Mouse (Mus musculus): ENCODE measurements around the gene Agbl1. TPM values are rescaled to one million over a fixed set of nuclear protein-coding genes. Genes with fewer than 3 reads are reported as not detected.

Gene Agbl1
- polyA plus RNA-seq, 1 experiment from 2014 or later, result not detected

GRCm38 (mm10) chr7:76410403-76411180 lies 180.9 kb downstream of the Agbl1 start:
- H3K27me3 ChIP-seq (ENCODE audit: control insufficient read depth, insufficient read depth, low read length), result no peaks in the 10 kb centered on the region
- no peaks in the 10 kb centered on the region for H3K4me1 ChIP-seq (ENCODE audit: control insufficient read depth, insufficient read depth, low read length)
- H3K9me3 ChIP-seq (replicated peaks; ENCODE audit: control insufficient read depth, low read length), result no peaks in the 10 kb centered on the region
- H3K9ac ChIP-seq (ENCODE audit: low read length), result no peak overlapping the region
- ATAC-seq (ENCODE audit: insufficient read depth, low FRiP score), result no peak
- no peak overlapping the region for H3K27ac ChIP-seq (ENCODE audit: low read length)
- H3K4me3 ChIP-seq (replicated peaks; ENCODE audit: low read length), result no peak overlapping the region
- no peaks in the 10 kb centered on the region for H3K36me3 ChIP-seq (ENCODE audit: control insufficient read depth, insufficient read depth, low read length)
- H3K4me2 ChIP-seq (ENCODE audit: low read depth, low read length), result no peak overlapping the region
- WGBS, result 71% methylated on average over 9 of the region's 9 CpGs

GRCm38 (mm10) chr7:76411933-76412587 lies 182.4 kb downstream of the Agbl1 start:
- Histone ChIP-seq H3K9ac (ENCODE audit: low read length) (no peak overlapping the region), H3K9me3 (replicated peaks; ENCODE audit: control insufficient read depth, low read length) (no peaks in the 10 kb centered on the region), H3K4me3 (replicated peaks; ENCODE audit: low read length) (no peak overlapping the region), H3K4me1 (ENCODE audit: control insufficient read depth, insufficient read depth, low read length) (no peaks in the 10 kb centered on the region), H3K36me3 (ENCODE audit: control insufficient read depth, insufficient read depth, low read length) (no peaks in the 10 kb centered on the region), H3K27ac (ENCODE audit: low read length) (no peak overlapping the region), H3K27me3 (ENCODE audit: control insufficient read depth, insufficient read depth, low read length) (no peaks in the 10 kb centered on the region), H3K4me2 (ENCODE audit: low read depth, low read length) (no peak overlapping the region)
- WGBS, result 67% methylated on average over 4 of the region's 4 CpGs
- ATAC-seq (ENCODE audit: insufficient read depth, low FRiP score), result no peak

- no peaks in the 10 kb centered on the region for H3K27me3 ChIP-seq (ENCODE audit: control insufficient read depth, insufficient read depth, low read length)
- no peak overlapping the region for H3K27ac ChIP-seq (ENCODE audit: low read length)
- ATAC-seq (ENCODE audit: insufficient read depth, low FRiP score), result no peak
- no peak overlapping the region for H3K9ac ChIP-seq (ENCODE audit: low read length)
- no peaks in the 10 kb centered on the region for H3K9me3 ChIP-seq (replicated peaks; ENCODE audit: control insufficient read depth, low read length)
- no peak overlapping the region for H3K4me3 ChIP-seq (replicated peaks; ENCODE audit: low read length)
- H3K4me2 ChIP-seq (ENCODE audit: low read depth, low read length), result no peak overlapping the region
- WGBS, result 46% methylated on average over 3 of the region's 3 CpGs
- H3K36me3 ChIP-seq (ENCODE audit: control insufficient read depth, insufficient read depth, low read length), result no peaks in the 10 kb centered on the region
- no peaks in the 10 kb centered on the region for H3K4me1 ChIP-seq (ENCODE audit: control insufficient read depth, insufficient read depth, low read length)
These were observed 186.5 kb downstream of the Agbl1 start for GRCm38 (mm10) chr7:76416084-76416597.

- no peaks in the 10 kb centered on the region for H3K9me3 ChIP-seq (replicated peaks; ENCODE audit: control insufficient read depth, low read length)
- no peaks in the 10 kb centered on the region for H3K4me1 ChIP-seq (ENCODE audit: control insufficient read depth, insufficient read depth, low read length)
- H3K4me3 ChIP-seq (replicated peaks; ENCODE audit: low read length), result no peak overlapping the region
- no peak overlapping the region for H3K9ac ChIP-seq (ENCODE audit: low read length)
- H3K27me3 ChIP-seq (ENCODE audit: control insufficient read depth, insufficient read depth, low read length), result no peaks in the 10 kb centered on the region
- no peaks in the 10 kb centered on the region for H3K36me3 ChIP-seq (ENCODE audit: control insufficient read depth, insufficient read depth, low read length)
- no peak overlapping the region for H3K4me2 ChIP-seq (ENCODE audit: low read depth, low read length)
- no peak overlapping the region for H3K27ac ChIP-seq (ENCODE audit: low read length)
- no peak for ATAC-seq (ENCODE audit: insufficient read depth, low FRiP score)
These were observed 208.9 kb downstream of the Agbl1 start for GRCm38 (mm10) chr7:76438581-76438980.

DNA sequence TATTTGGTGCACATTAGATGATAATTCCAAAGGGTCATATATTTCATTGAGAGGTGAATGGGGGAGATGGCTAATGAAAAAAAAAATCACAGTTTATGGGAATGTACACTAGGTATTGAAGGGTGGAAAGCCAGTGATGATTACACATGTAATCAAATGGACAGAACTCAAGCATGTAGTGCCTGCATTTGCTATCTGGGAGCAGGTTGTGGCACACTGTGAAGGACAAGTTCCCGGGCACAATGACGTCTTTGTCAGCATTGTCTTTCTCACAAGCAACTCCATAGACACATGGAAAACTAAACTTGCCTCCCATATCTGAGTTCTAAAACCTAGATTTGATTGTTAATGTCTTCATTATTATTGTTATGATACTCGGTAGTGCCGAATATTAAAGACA lies 209.3 kb downstream of the Agbl1 start:
- no peaks in the 10 kb centered on the region for H3K4me1 ChIP-seq (ENCODE audit: control insufficient read depth, insufficient read depth, low read length)
- 73% methylated on average over 4 of the region's 4 CpGs for WGBS
- H3K4me3 ChIP-seq (replicated peaks; ENCODE audit: low read length), result no peak overlapping the region
- no peak overlapping the region for H3K27ac ChIP-seq (ENCODE audit: low read length)
- H3K36me3 ChIP-seq (ENCODE audit: control insufficient read depth, insufficient read depth, low read length), result no peaks in the 10 kb centered on the region
- no peaks in the 10 kb centered on the region for H3K27me3 ChIP-seq (ENCODE audit: control insufficient read depth, insufficient read depth, low read length)
- H3K9ac ChIP-seq (ENCODE audit: low read length), result no peak overlapping the region
- ATAC-seq (ENCODE audit: insufficient read depth, low FRiP score), result no peak
- H3K4me2 ChIP-seq (ENCODE audit: low read depth, low read length), result no peak overlapping the region
- no peaks in the 10 kb centered on the region for H3K9me3 ChIP-seq (replicated peaks; ENCODE audit: control insufficient read depth, low read length)

DNA sequence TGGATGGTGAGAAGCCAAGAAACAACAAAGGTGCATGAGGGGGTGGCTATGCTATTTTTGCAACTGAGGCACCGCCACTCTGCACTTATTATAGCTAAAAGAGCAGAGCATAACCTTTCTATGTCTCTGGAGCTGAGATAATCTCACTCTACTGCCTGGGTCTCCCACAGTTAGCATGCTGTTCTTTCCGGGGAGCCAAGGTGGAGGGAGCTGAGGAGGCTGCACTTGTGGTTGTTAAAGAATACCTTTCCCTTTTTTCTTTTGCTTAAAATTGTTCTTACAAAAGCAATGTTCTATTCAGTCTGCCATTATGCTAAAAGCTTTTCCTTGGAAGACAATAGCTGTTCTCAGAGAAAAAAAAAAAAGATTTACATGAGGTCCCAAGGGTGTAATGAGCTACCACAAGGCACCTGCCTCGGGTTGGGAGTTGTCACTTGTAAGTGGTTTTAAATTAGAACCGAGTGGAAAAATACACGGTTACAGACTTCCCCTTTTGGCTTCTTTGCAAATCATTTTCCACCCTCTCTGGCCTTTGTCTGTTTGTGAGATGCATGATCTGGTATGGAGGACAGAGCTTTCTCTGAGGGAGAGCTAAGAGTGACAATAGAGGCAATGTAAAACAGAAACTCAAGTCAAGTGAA lies 232.8 kb downstream of the Agbl1 start:
- 62% methylated on average over 5 of the region's 5 CpGs for WGBS
- Histone ChIP-seq H3K4me2 (ENCODE audit: low read depth, low read length) (no peak overlapping the region), H3K4me3 (replicated peaks; ENCODE audit: low read length) (no peak overlapping the region), H3K27ac (ENCODE audit: low read length) (no peak overlapping the region), H3K36me3 (ENCODE audit: control insufficient read depth, insufficient read depth, low read length) (no peaks in the 10 kb centered on the region), H3K9me3 (replicated peaks; ENCODE audit: control insufficient read depth, low read length) (no peaks in the 10 kb centered on the region), H3K9ac (ENCODE audit: low read length) (no peak overlapping the region), H3K4me1 (ENCODE audit: control insufficient read depth, insufficient read depth, low read length) (no peaks in the 10 kb centered on the region), H3K27me3 (ENCODE audit: control insufficient read depth, insufficient read depth, low read length) (no peaks in the 10 kb centered on the region)
- ATAC-seq (ENCODE audit: insufficient read depth, low FRiP score), result no peak

DNA sequence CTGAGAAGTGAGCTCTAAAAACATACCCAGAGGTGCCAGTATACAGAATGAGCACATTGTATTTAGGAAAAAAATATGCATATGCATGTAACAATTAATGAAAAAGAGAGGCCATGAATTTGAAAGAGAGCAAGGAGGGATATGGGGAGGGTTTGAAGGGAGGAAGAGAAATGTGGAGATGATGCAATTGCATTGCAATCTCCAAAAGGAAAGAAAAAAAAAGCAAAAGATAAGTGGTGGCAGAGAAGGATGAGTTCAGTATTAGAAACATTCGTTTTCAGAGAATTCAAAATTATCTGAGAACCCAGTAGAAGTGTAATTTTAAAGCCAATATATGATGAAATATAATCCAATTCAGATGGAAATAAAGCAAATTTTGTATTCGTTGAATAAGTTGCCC lies 236.7 kb downstream of the Agbl1 start:
- 73% methylated on average over 2 of the region's 2 CpGs for WGBS
- no peaks in the 10 kb centered on the region for H3K9me3 ChIP-seq (replicated peaks; ENCODE audit: control insufficient read depth, low read length)
- H3K4me2 ChIP-seq (ENCODE audit: low read depth, low read length), result no peak overlapping the region
- no peaks in the 10 kb centered on the region for H3K36me3 ChIP-seq (ENCODE audit: control insufficient read depth, insufficient read depth, low read length)
- no peak overlapping the region for H3K9ac ChIP-seq (ENCODE audit: low read length)
- no peaks in the 10 kb centered on the region for H3K4me1 ChIP-seq (ENCODE audit: control insufficient read depth, insufficient read depth, low read length)
- no peak overlapping the region for H3K27ac ChIP-seq (ENCODE audit: low read length)
- no peak overlapping the region for H3K4me3 ChIP-seq (replicated peaks; ENCODE audit: low read length)
- ATAC-seq (ENCODE audit: insufficient read depth, low FRiP score), result no peak
- H3K27me3 ChIP-seq (ENCODE audit: control insufficient read depth, insufficient read depth, low read length), result no peaks in the 10 kb centered on the region

DNA sequence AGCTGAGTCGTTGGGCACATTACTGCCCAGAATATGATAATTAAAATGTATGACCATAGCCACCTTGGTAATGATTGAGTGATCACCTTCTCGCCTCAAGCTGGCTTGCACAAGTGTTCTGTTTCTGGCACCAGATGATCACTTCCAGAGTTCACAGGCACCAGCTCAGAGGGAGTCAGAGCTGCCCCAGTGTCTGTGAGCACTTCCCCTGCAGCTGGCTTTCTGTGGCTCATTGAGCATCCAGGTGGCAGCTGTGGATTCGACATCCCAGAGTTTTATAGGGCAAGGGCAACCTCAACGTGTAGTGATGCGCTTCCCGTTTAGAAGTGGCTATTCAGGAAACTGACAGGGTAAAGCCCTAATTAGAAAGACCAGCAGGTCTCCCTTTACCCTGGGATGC lies 244.5 kb downstream of the Agbl1 start:
- Histone ChIP-seq H3K4me2 (ENCODE audit: low read depth, low read length) (no peak overlapping the region), H3K9me3 (replicated peaks; ENCODE audit: control insufficient read depth, low read length) (no peaks in the 10 kb centered on the region), H3K27ac (ENCODE audit: low read length) (no peak overlapping the region), H3K4me1 (ENCODE audit: control insufficient read depth, insufficient read depth, low read length) (no peaks in the 10 kb centered on the region), H3K9ac (ENCODE audit: low read length) (no peak overlapping the region), H3K36me3 (ENCODE audit: control insufficient read depth, insufficient read depth, low read length) (no peaks in the 10 kb centered on the region), H3K4me3 (replicated peaks; ENCODE audit: low read length) (no peak overlapping the region), H3K27me3 (ENCODE audit: control insufficient read depth, insufficient read depth, low read length) (no peaks in the 10 kb centered on the region)
- 57% methylated on average over 6 of the region's 6 CpGs for WGBS
- ATAC-seq (ENCODE audit: insufficient read depth, low FRiP score), result no peak

GRCm38 (mm10) chr7:76485546-76485945 lies 255.9 kb downstream of the Agbl1 start:
- WGBS, result 76% methylated on average over 2 of the region's 2 CpGs
- Histone ChIP-seq H3K27me3 (ENCODE audit: control insufficient read depth, insufficient read depth, low read length) (no peaks in the 10 kb centered on the region), H3K27ac (ENCODE audit: low read length) (no peak overlapping the region), H3K9ac (ENCODE audit: low read length) (no peak overlapping the region), H3K4me1 (ENCODE audit: control insufficient read depth, insufficient read depth, low read length) (no peaks in the 10 kb centered on the region), H3K4me2 (ENCODE audit: low read depth, low read length) (no peak overlapping the region), H3K36me3 (ENCODE audit: control insufficient read depth, insufficient read depth, low read length) (no peaks in the 10 kb centered on the region), H3K9me3 (replicated peaks; ENCODE audit: control insufficient read depth, low read length) (no peaks in the 10 kb centered on the region), H3K4me3 (replicated peaks; ENCODE audit: low read length) (no peak overlapping the region)
- ATAC-seq (ENCODE audit: insufficient read depth, low FRiP score), result no peak

Data from stomach, embryonic 16.5 days (tissue).